Mouse (Mus musculus): Measurements from ENCODE around the gene Fjx1.

Gene Fjx1

DNA sequence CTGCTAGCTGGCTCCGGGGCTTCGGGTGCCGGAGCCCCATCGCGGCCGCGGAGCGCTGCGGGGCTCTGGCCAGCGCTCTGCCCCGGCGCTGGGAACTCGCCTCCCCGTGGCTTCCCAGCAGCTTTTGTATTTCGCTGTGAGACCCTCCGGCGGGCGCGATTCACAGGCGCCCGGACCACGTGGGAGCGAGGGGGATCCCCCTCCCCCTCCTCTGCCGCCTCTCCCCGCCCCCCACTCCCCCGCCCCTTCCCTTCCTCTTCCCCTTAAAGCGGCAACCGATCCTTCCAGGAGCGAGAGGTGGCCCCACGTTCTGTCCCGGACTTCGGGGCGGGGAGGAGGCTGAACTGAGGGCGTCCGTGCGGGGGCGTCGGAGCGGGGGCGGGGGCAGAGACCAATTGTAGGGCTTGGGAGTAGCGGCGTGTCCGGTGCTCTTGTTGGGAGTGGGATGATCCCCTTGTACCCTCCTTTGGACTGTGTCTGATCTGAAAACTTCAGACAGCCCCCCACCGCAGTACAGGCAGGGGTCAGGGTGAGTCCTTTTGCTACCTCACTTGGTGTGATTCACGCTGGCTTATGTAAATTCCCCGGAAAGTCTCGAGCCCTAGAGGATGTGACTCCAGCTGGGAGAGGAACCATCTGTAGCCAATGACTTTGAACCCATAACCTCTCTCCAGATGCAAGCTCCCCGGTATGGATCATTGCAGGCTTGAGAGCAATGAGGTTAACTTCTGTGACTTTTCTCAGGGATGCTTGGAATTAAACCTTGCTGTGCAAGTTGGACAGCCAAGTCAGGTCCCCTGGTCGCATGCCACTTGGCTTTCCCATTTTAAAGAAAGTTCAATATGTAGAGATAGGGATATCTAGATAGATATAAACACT, at the start of gene Fjx1:
Gene Fjx1, minus strand, starts transcription at position 829 of the 879 bp plus-strand sequence.
- DNase-seq (ENCODE audit: low spot score in 2 of 2): peak; percentile 41 to 50

- DNase-seq (ENCODE audit: low spot score in 2 of 2): no peak
Measured at GRCm38 (mm10) chr2:102500001-102500689, 47.8 kb upstream of the Fjx1 start.

DNA sequence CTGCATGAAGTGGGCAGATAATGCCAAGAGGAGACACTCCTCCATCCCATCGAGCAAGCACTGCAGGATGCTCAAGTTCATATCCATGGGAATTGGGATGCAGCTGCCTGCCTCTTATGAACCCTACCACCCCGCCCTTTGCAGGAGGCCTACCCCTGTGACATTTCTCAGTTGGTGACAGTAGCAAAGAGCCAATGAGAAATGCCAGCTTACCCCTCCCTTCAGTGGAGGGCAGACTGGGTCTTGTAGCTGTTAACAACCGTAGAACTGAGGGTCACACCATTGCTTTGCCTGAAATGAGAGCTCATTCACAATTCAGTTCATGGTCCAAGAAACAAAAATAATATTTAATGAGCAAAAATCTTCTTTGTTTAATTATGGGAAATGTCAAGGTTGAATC, 28.4 kb upstream of the Fjx1 start:
- no peak for DNase-seq (ENCODE audit: low spot score in 2 of 2)

DNA sequence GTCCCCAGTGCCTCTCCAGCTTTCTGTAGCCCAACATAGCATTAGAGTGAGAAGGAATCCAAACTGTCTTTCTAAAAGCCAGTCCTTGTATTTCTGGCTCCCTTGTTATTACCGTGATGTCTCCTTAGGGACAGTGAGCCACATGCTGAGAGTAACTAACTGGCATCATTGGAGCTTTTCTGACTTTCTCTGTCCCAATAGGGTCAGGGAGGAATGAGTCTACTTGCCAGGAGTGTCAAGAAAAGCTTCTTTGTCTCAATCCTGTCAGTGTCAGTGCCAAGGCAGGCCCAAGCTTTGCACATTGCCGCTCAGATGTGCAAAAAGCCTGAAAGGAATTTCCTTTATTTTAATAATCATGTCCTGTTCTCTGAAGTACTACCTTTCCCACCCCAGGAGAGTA, 23.8 kb upstream of the Fjx1 start:
- no peak for DNase-seq (ENCODE audit: low spot score in 2 of 2)

GRCm38 (mm10) chr2:102468645-102469044, 16.3 kb upstream of the Fjx1 start:
- peak in 1 of 2 experiments; percentile 25 for DNase-seq (ENCODE audit: low spot score in 2 of 2)

DNA sequence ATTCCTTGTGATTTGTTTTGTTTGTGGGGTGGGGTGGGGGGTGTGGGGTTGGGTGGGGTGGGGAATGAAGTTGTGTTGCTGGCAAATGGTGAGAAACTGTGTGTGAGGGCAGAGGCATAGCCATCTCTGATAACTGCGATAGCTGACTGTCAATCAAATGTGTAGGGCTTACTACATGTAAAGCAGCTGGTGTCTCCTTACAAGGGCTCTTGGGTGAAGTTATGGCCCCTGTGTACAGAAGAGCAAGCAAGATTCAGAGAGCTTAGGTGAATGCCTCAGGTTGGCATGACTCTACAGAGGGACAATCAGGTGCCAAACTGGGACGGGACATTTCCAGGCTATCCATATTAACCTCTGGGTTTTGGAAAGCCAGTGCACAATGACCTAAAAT, 12.0 kb upstream of the Fjx1 start:
- DNase-seq (ENCODE audit: low spot score in 2 of 2): no peak

DNA sequence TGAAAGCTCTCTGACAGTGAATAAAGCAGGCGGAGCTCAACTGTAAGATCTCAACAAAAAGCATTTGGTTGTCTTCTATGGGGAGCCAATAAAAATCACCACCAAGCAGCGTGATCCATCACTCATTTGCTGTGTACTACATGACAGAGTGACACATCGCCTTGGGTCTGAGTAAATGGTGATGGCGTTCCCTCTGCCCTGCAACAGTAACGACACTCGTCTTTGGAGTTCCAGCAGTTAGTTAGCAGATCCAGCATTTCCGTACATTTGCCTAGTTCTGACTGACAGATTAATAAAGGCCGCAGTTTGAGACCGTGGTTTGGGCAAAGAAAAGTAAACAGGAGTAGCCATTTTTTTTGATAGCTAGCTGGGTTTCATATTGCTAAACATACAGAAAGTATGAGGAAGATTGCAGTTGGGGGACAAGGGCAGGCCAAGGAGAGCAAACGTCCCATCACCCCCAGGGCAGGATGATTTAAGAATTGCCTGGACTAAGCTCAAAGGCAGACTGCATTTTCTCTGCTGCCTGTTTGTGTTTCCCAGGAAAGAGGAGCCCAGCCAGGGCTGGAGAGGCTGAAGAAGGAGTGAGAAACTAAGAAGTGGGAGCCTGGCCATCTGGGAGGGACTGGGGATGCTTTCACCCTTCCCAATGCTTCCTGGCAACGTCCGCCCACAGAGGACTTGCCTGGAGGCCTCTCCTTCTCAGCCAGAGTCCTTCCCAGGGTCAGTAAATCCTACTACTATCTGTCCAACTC, 11.5 kb upstream of the Fjx1 start:
- DNase-seq (ENCODE audit: low spot score in 2 of 2): peak; percentile 42 to 50

DNA sequence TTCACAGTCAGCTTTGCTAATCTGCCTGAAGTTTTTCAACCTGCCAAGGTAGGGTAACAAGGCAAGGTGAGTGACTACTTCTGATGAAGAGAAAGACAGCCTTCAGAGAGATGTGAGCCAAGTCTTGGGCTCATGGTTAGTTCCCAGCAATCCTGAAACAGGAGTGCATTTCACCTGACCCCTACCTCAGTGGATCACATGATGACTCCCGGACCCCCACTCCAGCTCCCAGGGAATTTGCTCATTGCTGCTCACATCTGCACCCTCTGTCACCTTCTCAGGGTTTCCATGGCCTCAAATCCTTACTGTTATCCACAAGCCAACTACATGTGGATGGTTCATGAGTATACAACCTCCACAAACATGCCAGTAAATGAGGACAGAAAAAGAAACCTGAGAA, 9.2 kb upstream of the Fjx1 start:
- no peak for DNase-seq (ENCODE audit: low spot score in 2 of 2)

DNA sequence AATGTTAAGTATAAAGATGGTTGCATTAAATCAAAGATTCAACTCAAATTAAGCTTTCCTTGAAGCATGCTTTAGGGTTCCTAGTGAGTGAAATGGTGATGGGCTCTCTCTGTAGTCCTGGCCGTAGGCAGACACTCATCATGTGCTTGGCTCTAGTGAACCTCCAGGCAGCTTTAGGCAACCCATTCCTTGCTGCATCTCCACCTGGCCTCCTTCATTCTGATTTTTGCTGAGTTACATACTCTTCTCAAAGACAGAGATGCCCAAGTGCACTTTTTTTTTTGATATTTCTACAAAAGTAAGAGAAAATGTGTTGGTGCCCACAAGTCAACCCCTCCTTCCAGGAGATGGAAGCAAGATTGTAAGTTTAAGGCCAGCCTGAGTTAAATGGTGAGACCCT, 2.8 kb upstream of the Fjx1 start:
- no peak for DNase-seq (ENCODE audit: low spot score in 2 of 2)

GRCm38 (mm10) chr2:102453447-102453846, 1.1 kb upstream of the Fjx1 start:
- no peak for DNase-seq (ENCODE audit: low spot score in 2 of 2)

DNA sequence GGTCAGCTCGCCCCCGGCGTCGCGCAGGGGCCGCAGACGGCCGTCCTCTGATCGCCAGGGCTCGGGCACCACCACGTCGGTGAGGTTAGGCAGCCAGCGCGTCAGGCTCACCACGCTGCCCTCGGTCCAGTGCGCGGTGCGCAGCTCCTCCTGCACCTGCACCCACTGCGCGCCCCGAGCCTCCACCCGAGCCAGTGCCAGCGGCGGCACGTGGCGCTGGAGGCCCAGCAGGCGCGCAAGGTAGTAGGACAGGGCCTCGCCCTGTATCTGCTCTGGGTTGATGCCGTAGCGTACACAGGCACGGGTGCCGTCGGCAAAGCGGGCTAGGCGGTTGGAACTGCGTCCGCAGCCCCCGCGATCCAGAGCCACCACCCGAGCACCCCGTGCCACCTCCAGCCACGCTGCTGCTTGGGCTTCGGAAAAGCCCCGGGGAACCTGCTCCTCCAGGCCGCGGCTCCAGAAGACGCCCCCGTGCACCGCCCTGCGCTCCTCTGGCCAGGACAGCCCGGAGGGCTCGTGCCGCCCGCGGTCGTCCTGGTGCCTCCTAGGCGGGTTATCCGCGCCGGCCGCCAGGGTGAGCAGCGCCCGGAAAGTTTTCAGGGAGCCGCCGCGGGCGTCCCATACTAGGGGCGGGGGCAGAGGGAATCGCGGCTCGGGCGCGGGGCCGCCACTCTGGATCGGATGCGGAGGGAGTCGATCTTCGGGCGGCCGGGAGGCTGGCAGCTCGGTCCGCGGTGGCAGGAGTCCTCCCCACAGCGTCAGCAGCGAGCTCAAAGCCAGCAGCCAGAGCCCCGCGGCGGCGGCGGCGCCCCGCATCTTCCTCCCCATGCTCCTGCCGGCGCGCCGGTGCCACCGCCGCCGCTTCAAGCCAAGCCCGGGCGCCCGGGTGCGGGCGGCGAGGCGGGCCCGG, 1.3 kb downstream of the Fjx1 start:
- peak; percentile 31 to 50 for DNase-seq (ENCODE audit: low spot score in 2 of 2)

DNA sequence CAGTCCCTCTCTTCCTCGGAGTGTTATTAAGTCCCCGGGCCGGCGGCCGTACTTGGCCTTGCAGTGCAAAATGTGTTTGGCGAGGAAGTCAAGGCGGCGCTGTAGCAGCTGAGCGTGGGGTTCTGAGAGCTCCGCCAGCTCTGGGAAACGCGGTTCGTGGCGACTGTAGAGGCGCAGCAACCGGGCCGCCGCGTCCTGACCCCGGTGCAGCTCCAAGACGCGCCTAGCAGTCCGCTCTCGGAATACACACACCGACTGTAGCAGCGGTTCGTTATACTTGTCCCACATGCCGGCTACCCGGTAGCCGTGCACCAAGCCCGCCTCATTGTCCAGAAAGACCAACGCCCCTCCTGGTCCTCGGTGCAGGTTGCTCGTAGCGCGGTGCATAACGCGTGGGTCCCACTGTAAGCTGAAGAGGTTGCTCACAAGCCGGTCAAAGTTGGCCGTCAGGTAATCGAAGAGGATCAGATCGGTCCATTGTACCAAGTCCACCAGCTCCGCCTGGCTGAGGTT, 2.0 kb downstream of the Fjx1 start:
- peak; percentile 66 to 69 for DNase-seq (ENCODE audit: low spot score in 2 of 2)

- DNase-seq (ENCODE audit: low spot score in 2 of 2): peak; percentile 14 to 26
Measured at GRCm38 (mm10) chr2:102449630-102450247, 2.6 kb downstream of the Fjx1 start.

- no peak for DNase-seq (ENCODE audit: low spot score in 2 of 2)
Measured at GRCm38 (mm10) chr2:102449056-102449455, 3.2 kb downstream of the Fjx1 start.

- no peak for DNase-seq (ENCODE audit: low spot score in 2 of 2)
Measured at GRCm38 (mm10) chr2:102447831-102448230, 4.5 kb downstream of the Fjx1 start.

- no peak for DNase-seq (ENCODE audit: low spot score in 2 of 2)
Measured at GRCm38 (mm10) chr2:102446851-102447250, 5.4 kb downstream of the Fjx1 start.

DNA sequence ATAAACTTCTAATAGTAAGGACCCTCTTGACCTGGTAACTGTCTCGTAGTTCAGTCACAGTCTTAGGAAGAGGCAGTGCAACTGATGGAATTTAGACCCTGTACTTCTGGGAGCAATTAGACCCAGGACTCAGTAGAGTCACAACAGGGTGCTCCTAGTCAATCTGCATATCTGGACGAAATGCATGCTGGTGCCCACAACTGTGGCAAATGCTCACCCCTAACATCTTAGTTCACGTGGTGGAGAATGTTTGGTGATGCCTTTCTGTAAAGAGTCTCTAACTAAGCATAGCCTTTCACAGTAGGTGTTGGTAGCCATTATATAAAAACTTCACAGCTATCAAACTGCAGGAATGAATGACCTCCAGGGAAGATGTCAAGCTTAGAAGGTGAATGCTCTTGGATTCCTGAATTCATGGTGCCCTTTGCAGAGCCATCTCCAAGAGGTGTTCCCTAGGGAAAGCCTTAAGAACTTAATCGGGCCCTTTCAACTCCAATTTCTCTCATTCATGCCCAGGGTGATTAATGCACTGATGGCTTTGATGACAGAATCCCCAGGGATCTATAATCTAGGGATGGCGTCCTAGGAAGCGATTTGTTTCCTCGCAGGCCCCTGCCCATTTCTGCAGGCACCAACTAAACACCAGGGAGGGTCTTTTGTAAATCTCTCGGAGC, 14.8 kb downstream of the Fjx1 start:
- no peak for DNase-seq (ENCODE audit: low spot score in 2 of 2)

DNA sequence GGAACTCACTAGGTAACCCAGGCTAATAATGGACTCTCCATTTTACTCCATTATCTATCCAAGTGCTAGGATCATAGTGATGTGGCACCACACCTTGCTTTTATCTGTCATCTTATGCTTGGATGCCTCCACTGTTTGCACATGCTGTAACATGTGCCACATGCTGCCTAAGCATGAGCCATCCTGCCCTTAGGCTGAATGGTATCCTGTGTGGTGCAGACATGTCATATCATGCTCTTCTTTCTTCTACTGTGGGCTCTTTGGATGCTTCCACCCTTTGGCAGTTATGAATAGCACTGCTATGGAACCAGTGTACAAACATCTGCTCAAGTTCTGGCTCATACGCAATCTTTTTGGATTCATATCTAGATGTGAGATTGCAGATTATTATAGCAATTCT, 18.4 kb downstream of the Fjx1 start:
- no peak for DNase-seq (ENCODE audit: low spot score in 2 of 2)

DNA sequence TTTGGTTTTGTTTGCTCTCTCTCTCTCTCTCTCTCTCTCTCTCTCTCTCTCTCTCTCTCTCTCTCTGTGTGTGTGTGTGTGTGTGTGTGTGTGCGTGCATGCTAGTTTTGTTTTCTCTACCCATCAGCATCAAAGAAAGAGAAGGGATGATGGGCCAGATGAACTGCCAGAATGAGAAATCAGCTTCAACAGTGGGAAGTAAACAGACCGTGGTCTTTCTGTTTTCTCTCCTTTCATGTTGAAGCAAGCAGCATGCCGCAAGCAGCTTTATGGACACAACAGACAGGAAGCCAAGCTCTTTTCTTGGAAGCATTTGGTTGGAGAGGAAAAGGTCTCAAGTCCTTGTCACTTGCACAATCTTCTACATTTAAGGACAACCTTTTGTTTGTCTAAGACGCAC, 21.2 kb downstream of the Fjx1 start:
- DNase-seq (ENCODE audit: low spot score in 2 of 2): no peak

DNA sequence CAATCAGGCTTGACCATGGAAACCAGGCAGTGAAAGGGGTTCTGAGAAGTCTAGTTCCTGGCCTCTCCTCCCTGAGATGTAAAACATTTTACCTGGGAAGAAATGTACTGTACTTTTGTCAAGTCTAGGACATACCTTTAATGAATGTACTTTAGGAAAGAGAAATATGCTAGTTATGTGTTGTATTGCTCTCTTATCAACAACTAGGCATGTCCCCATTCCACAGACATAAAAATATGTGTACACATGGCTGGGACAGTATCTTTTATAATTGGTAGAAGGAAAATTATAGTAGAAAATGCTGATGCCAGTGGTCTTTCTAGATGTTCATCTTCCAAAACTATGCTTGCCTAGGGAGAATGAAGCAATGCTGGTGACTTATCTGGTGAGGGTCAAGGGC, 24.3 kb downstream of the Fjx1 start:
- DNase-seq (ENCODE audit: low spot score in 2 of 2): no peak

Data from right cerebral cortex, adult 2 months (tissue).